Mouse (Mus musculus) adrenal gland, postnatal 36 days (tissue): ENCODE data around the gene Gas2l1. TPM values are rescaled to one million over a fixed set of nuclear protein-coding genes. Genes with fewer than 3 reads are reported as not detected.

Experiments
- DNase-seq, 2 experiments: peaks; one replicate each; pipeline ENCODE4 v3.0.0; 2021; ENCODE audit warnings: mixed read lengths in 1 of 2
- total RNA-seq, 2 experiments: library from RNA; stranded (reverse); gene quantifications; 2 replicates each; pipeline ENCODE4 v1.2.3; 2021

Gas2l1 gene
- total RNA-seq, 2 experiments from 2014 or later: 41.4 to 50.8 TPM

DNA sequence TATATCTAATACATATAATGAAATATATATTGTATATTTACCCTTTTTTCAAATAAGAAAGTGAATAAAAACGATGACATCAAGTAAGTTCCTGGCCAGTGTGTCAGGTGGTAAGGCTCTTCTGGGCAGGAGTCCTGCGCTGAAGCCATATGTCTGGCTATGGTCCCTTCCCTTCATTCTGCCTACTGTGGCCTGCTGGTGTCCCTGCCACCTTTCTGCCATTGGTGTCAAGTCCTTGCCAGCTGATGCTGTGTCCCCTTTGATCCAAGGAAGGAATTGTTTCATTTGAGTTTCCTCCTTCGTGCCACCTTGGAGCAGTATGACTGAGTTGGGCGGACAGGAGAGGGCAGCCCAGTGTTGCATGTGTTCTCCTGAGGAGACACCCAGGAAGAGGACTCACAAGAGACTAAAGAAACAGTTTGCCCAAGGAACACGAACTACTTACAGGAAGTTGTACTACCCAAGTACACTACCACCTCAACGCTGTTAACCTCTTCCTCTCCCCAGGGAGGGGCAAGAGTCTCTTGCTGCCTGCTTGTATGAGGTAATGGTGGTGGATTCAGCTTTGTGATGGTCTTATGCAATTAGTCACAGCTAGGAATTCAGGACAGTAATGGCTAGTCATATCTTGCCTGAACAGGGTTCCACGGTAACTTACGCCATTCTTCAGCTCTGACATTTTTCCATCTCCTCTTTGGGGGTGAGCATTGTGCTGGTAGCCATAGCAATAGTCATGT, 22.3 kb downstream of the Gas2l1 start:
- no peak for DNase-seq

DNA sequence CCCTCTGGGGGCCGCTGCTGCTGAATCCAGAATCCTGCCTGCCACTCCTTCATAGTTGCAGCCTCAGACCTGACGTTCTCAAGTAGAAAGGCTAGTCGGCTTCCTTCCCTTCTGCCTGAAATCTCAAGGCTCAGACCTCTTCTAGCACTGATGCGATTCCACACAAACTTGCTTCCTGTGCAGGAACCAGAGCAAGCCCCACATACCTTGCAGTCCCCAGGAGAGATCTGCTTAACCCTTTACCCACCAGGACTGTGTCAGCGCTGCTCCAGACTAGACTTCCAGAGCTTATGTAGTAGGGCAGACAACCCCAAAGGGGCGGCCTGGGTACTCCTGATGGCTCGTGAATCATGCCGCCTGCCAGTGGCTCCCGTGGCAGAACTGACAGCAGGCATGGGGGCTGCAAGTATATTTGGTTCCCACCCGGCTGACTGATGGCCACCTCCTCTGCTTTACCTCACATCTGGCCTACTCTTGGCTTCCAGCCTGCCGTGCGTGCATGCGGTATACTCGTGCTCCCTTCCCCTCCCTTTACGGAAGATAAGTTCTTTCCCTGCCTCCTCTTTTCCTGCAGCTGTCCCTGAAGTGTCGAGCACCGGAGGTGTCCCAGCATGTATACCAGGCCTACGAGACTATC, 23.9 kb downstream of the Gas2l1 start:
- DNase-seq: no peak

DNA sequence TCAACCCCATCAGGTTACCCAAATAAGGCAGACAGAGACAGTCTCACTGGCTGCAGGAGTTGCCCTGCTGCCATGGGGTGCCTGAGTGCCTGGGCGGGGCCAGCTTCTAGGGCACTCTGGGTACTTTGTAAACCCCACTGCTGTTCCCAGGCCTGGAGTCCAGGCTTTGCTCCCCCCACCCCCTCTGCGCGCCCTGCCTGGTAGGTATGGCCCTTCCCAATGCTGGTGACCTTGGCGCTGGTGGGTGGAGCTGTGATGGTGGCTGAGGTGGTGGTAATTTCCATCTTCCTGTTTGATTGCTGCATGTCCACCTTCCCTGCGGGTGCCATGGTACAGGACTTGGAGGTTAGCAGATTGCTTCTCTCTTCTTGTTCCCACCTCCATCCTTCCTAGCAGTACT, 24.5 kb downstream of the Gas2l1 start:
- DNase-seq: no peak

DNA sequence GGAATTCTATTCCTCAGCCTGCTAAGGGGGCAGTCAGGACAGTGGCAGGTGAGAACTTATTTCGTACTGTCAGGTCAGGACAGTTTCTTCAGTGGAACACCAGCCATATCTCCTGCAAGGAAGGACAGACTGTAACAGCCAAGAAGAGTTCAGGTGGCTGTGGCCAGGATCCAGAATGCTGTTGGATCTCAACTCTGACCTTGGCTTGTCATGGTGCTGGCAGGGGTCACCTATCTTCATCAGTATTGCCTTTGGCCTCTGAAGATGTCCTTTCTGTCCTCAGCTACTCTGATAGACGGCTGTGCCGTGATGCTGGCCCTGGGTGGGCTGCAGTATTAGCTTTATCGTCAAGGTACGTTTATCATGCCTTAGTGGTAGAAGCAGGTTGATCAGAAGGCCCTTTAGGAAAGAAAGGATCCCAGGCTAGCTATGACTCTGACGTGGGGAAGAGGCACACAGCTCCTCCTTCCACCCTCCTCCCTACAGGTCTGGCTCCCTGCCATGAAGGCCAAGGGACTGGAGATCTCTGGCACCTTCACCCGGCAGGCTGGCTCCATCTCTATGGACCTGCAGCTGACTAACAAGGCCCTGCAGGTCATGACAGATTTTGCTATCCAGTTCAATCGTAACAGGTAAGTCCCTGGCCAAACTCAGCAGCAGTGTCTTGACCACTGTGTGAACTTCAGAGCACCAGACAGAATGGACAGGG, 27.8 kb downstream of the Gas2l1 start:
- peak; percentile 80 to 82 for DNase-seq

DNA sequence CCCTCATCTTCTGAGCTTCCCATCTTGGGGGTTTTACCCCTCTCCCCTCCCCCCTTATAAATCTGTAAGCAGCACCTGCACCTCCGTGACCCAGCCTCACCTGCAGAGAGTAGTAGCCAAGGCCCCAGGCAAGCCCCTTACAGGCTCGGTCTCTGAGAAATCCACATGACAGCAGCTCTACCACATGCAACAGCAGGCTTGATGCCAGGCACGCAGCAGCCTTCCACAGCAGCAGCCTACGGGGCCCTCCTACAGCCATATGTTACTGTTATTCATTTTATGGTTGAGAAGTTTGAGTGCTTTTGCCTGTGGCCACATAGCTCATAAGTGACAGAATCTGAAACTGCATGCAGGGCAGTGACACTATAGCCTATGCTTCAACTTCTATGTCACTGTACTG, 29.7 kb downstream of the Gas2l1 start:
- DNase-seq: no peak

DNA sequence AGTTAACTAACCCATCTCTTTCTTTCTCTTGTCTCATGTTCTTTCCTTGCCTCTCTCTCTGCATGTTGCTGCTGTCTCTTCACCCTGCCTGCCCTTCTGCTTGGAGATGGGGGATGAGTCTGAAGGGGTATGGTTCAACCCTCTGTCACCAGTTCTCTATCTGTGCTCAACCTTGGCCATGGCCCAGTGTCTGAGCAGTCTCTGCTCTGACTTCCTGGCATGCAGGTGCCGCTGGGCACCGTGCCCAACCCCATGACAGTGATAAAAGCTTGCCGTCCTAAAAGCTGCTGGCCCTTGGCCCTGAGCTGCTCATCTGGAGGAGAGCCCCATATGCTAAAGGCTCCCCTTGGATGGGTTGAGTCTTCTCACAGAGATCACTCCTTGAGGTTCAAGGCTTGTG, 32.0 kb downstream of the Gas2l1 start:
- DNase-seq: peak; percentile 84 to 86

DNA sequence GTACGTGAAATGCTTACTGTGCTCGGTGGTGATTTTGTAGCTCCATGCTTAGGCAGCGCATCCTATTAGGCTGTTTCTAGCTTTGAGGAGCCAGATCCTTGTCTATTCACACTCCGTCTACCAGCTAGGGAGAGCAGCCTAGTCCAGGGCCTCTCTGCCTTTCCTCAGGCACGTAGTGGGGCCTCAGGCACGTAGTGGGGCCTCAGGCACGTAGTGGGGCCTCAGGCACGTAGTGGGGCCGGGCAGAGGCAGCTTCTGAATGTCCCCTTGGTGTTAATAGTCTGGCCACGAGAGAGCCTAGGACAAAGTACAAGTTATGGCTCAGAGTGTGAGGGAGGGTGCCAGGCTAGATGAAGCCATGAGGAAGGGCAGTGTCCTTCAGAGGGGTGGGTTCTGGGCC, 32.4 kb downstream of the Gas2l1 start:
- no peak for DNase-seq

DNA sequence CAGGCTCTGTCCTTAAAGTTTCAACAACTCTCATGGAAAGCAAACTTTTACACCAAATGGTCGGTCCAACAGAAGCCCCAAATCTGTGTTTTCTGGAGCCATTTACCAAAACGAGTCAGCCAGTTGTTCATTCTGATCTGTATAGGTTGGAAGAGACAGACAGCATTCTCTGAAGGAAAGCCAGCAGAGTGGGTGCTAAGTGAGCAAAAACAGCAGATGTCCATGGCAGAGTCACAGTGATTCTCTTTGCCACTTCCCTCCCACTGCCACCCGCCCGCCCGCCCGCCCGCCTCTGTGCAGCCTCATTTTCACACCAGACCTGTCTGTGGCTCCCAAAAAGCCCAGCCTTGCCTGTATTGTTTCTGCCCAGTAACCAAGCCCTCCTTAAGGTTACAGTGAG, 36.9 kb downstream of the Gas2l1 start:
- DNase-seq: no peak

DNA sequence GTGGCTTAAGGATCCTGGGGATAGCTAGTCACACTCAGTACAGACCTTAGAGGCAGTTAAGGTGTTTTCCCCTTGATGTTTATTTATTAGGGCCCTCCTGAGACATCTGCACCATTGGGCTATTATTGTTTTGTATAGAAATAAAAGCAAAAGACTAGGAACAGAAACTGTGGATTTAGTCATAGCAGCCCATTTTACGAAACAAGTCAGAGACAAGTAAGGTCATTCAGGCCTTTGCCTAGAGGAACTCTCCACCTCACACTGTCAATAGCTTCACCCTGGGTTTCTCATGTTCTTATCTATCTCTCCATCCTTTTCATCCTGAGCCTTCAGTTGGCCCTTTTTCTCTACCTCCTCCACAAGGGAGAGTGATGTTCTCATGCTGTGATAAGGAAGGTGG, 40.0 kb downstream of the Gas2l1 start:
- DNase-seq: no peak

DNA sequence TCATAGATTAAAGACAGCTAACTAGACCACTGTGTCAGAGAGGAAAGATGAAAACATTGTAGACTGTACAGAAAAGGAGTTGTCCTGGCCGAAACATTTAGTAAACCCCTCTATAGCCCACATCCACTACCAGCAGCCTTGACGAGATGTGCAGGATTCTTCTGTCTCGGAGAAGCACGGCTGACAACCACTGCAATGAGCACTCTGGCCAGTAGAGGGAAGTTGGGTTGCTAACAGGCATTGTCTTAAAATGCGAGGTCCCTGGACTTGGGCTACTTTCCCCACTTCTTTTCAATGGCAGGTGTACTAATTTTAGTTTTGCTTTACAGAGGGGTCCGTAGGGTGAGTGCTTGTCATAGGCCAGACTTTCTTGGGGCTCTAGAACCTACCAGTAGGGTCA, 47.6 kb downstream of the Gas2l1 start:
- peak; percentile 32 to 38 for DNase-seq

DNA sequence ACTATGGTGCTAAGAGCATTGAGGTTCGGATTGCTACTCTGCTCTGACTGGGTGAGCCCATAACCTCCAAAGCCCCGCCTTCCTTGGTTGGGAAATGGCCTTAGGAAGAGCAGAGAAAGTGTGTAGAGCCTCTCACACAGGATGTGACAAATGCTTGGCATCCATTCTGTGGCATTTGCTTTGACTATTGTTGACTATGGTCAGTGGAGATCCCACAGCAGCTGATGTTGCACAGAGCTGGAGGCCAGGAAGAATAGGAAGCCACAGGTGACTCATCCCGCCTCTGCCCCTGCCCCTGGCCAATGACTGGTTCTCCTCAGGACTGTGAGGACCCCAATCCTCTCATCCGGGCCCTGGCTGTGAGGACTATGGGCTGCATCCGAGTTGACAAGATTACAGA, 48.8 kb downstream of the Gas2l1 start:
- DNase-seq: no peak

DNA sequence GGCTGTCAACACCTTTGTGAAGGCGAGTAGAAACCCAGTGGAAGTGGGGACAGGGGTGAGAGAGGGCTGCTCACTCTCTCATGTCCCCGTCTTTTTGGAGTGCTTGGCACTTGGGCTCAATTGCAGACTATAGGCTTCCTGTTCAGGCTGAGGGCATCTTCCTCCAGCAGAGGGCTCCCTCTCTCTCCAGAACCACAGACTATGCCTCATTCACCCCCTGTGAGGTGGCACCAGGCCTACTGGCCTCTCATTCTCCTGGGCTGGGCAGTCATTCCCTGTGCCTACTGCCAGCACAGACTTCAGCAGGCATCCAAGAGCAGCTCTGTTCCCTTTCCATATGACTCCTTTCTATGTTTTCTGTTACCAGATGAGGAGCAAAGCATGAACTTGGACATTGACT, 49.4 kb downstream of the Gas2l1 start:
- peak; percentile 79 to 87 for DNase-seq

DNA sequence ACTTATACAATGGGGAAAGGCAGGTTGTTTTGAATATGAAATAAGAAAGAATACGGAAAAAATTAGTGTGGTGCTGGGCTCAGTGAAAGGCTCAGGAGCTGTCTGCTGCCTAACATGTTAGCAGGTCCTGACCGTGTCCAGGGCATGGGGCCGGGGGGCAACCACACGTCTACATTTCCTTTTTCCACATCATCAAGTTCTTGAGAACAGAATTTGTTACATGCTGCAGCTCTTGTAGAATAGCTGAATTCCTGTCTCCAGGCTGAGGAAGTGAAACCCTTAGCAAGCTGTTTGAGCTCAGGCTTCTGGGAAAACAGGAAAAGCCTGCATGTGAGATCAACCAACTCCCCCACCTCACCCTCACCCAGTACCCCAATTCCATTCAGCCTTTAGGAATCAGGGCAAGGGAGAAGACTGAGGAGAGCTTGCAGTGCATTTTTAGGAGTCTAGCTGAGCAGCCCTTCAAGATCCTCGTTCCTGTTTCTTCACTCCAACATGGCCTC, 52.9 kb downstream of the Gas2l1 start:
- no peak for DNase-seq

DNA sequence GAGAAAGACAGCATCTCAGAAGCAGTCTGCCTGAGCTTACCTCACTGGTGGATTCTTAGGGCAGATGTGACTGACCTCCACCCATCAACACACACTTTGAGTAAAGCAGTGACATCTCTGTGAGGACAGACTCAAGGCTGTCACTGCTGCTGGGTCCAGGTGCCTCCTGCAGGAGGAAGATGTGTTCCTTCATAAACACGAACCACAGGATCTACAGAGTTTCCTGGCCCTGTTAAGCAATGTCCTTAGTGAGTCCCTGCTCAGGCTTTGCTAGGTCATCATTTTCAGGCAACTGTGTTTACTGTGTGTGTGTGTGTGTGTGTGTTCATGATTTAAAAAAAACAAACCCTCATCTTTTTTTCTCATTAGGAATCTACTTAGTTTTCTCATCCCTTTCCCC, 53.6 kb downstream of the Gas2l1 start:
- DNase-seq: no peak

DNA sequence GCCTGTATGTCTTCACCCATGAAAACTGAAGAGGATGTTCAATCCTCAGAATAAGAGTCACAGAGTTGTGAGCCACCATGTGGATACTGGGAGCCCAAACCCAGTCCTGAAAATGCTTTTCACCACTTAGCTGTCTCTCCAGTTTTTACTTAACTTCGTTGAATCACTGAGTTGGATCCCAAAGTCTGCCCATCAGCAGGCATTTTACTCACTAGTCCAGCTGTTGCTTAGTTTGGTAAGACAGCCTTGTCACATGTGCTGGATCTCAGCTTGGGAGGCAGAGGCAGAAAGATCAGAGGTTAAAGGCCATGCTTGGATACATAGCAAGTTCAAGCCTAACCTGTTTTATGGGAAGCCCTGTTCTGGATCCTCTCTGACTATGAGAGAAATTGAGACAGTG, 54.9 kb downstream of the Gas2l1 start:
- DNase-seq: no peak

DNA sequence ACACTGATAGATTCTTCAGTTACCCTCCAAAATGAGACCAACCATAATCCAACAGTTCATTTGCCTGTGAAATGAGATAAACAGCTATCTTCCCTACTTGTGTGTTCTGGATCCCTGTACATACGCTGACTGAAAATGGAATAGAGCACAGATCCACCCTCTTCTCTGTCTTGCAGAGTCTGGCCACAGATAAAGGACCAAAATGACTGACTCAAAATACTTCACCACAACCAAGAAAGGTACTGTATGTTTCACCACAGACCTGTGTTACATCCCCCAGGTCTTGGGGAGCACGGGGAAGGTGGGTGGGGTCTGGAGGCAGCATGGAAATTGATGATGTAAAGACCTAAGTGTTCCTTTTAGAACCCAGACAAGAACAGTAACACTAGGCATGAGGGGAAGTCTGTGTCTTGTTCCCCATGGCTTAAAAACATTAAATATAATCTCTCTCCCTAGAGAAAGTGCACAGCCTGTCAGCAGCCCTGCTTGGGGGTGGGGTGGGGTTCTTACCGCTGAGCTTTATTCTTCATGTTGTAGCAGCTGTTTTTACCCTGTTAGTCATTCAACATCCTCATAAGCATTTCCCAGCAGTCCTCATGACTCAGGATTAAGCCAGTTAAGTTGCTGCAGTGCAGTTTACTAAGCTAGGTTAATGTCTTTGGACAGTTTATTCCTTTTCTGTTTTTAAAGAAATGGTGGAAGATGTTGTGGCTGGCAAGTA, 55.6 kb downstream of the Gas2l1 start:
- no peak for DNase-seq

DNA sequence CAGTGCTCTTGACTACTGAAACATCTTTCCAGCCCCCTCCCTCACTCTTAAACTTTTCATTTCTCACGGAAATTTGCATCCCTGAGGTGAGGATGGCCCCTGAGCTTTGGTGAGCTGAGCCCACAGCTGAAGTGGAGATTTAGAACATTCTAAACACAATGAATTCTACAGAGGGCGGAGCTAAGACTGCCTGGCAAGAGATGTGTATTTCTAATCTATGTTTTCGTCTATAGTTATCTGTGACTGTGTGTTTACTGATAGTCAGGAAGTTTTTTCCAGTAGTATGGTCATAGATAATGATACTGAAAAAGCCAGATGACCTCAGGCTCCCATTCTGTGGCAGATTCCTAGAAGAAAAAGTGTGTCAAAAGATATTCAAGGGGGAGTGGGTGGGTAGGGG, 56.3 kb downstream of the Gas2l1 start:
- DNase-seq: no peak

DNA sequence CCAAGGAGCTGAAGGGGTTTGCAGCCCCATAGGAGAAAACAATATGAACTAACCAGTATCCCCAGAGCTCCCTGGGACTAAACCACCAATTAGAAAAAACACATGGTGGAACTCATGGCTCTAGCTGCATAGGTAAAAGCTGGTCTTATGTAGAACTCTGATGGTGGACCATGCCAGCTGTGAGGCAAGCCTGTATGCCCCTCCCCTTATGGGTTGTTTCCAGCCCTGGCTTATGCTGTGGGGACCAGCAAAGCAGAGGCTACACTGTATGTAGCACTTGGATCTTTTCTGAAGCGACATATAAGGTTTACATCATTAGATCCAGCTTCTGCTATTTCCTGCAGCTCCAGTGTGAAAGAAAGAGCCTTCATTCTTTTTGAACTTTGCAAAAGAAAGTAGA, 57.9 kb downstream of the Gas2l1 start:
- no peak for DNase-seq

DNA sequence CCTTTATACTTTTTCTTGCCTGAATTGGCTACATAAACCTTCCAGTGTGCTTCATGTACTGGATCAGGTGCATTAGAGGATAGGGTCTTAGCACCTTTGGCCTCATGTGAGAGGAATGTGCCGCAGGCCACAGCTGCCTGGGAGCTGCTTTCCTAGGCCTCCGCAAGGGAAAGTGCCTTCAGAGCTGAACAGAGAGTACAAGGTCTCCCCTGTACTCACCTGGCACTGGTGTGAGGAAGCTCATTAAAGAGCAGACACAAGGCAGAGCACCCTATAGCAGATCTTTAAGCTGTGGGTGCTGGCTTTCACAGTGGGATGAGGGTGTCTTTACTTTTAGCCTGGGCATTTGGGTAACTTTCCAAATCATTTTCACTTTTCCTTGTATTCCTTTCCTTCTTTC, 59.6 kb downstream of the Gas2l1 start:
- DNase-seq: no peak
